Mouse (Mus musculus) spleen, embryonic (tissue): ENCODE results near the gene Gm3512.
"Not testable (repeated sequence)": the region's sequence is repeated elsewhere in the genome, so short reads cannot be mapped to it uniquely, and the experiment has no call there.

ENCODE experiments used
- CTCF ChIA-PET: fragments of 350-600 bp; sonication (Branson Sonifier 250); formaldehyde crosslinking; loops from one replicate; lab custom pipeline; 2022; lab: Charles Lee

The Gm3512 gene

DNA sequence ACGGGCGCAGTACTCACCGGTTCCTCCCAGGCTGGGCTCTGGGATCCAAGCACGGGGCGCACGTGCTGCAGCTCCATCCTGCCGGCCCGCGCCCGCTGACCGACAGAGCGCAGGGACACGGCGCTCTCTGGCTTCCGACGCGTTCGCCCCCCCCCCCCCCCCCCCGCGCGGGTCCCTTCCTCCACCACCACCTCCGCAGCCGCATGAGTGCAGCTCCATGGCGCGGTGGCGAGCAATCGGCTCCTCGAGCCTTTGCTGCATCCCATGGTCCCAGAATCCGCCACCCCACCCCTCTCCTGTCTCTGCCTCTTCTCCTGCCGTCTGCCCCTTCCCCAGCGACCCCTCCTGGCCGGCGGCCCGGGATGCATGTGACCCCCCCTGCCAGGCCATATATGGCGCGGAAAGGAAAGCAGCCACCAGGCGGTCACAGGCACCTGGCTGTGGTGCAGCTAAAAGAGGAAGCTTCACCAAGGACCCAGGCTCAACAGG is at the start of gene Gm3512:
Gene Gm3512, minus strand, starts transcription at position 51 of the 489 bp plus-strand sequence.
- CTCF ChIA-PET = not testable (repeated sequence)

DNA sequence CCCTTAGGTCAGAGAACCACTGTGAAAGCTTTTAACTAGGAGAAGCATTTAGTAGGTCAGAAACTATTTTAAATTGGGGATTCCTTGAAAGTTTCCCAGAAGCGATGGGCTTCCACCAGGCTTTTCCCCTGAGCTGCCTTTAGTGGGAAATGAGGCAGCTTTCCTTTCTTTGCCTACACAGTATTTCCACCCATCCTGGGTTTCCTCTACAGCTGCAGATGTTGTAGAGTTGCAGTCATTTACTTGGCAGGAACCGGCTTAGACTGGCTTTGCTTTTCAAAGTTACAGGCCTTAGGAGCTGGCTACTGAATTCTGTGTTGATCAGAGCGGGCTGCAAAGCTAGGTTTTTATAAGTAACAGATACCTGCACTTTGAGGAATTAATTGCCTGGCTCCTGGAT is 25.7 kb upstream of the Gm3512 start:
- CTCF ChIA-PET = not testable (repeated sequence)

- CTCF ChIA-PET = not testable (repeated sequence)
Measured at GRCm38 (mm10) chr14:7194440-7194839, 20.1 kb upstream of the Gm3512 start, which contains the start of gene Gm16434. Gene Gm16434 (minus strand): TSS chr14:7194540.

- CTCF ChIA-PET = not testable (repeated sequence)
Measured at GRCm38 (mm10) chr14:7125312-7125711, 49.0 kb downstream of the Gm3512 start, which contains the start of gene Gm6676. Gene Gm6676 (minus strand): TSS chr14:7125412.

DNA sequence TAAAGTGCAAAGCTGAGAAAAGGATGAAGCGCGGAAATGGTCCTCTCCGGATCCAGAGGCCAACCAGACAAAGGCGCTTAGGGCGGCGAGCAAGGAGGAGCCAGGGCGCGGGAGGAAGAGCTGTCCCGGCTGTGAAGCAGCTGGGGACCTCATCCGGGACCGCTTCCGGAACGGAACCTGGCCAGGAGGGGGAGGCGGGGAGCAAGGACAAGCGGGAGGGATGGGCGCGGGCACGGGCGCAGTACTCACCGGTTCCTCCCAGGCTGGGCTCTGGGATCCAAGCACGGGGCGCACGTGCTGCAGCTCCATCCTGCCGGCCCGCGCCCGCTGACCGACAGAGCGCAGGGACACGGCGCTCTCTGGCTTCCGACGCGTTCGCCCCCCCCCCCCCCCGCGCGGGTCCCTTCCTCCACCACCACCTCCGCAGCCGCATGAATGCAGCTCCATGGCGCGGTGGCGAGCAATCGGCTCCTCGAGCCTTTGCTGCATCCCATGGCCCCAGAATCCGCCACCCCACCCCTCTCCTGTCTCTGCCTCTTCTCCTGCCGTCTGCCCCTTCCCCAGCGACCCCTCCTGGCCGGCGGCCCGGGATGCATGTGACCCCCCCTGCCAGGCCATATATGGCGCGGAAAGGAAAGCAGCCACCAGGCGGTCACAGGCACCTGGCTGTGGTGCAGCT is 69.1 kb downstream of the Gm3512 start:
- CTCF ChIA-PET = not testable (repeated sequence)
